Mouse (Mus musculus): ENCODE measurements at regions not wholly inside any gene's neighbourhood (a gene's known extent, or its start where the extent isn't known, plus 50 kb on each side); places are given as distances from the start of the nearest gene placed in this dataset.

DNA sequence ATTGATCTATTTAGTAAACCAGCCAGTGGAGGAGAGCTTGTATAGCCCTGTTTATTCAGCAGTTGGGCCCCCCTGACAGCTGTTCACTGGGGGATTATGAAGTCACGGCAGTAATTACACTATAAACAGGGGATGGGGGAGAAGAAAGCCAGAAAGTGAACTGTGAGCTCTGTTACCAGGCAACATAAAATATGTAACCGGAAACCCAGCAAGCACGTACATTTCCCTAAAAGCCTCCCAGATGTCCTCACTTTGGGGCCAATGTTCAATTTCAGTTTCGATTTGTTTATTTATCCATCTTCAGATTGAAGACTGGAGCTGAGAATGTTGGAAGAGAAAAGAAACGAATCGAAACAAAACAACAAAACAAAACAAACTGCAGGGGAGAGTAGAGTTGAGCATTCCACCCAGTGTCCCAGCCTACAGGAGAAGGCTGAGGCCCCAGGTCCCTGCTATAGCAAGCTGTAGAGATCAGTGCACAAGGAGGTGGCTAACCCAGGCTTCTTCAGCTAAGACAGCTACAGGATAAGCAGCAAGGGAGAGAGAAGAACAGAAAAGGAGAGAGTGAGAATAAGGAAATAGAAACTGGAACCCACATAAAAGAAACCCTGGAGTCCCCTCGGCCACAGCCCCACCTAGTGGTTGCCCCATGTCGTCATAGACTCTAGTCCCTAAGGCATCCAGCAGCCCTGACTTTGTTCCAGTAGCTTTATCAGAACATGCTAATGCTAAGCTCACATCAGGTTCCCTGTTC is 517.7 kb upstream of the Gm26657 start:
- TF ChIP-seq CTCF (conservative IDR thresholded peaks at IDR 0.05; ENCODE audit: low read length) (peak; percentile 49), POU5F1 (IDR thresholded peaks at IDR 0.05; ENCODE audit: borderline replicate concordance, low read length) (no peak)

Measured in E14TG2a.4 (cell line).